Mouse (Mus musculus) CH12.LX (cell line): Measurements from ENCODE around the gene Ifit2. TPM values are rescaled to one million over a fixed set of nuclear protein-coding genes. Genes with fewer than 3 reads are reported as not detected.

Source experiments
- DNase-seq: peaks from one replicate; pipeline ENCODE4 v3.0.0-alpha.2; 2013; ENCODE audit errors: extremely low read depth
- H3K27ac ChIP-seq: 2 replicates; pipeline ENCODE4 v1.5.1; 2012; ENCODE audit warnings: low read depth, mild to moderate bottlenecking, control low read depth, moderate library complexity; ENCODE audit not compliant: insufficient read depth
- H3K27me3 ChIP-seq: replicated peaks from 2 replicates; pipeline ENCODE3; 2012; ENCODE audit warnings: inconsistent platforms
- H3K36me3 ChIP-seq, 2 experiments: replicated peaks in 1 of 2; 2 replicates each; pipeline versions ENCODE3 to v1.6.1; 2012; ENCODE audit warnings: inconsistent platforms in 1 of 2, low read length in 1 of 2, mild to moderate bottlenecking in 1 of 2, mixed read lengths in 1 of 2, moderate library complexity in 1 of 2; ENCODE audit not compliant: control insufficient read depth in 1 of 2, insufficient read depth in 1 of 2
- H3K4me1 ChIP-seq, 2 experiments: 2 replicates each; pipeline ENCODE4 v1.6.1; 2012; ENCODE audit warnings: inconsistent platforms in 1 of 2, moderate library complexity in 1 of 2; ENCODE audit not compliant: insufficient read depth in 2 of 2, control insufficient read depth in 1 of 2
- H3K4me2 ChIP-seq: 2 replicates; pipeline ENCODE4 v1.6.1; 2012; ENCODE audit warnings: low read depth, mild to moderate bottlenecking, control low read depth; ENCODE audit not compliant: poor library complexity, insufficient read depth, severe bottlenecking
- H3K4me3 ChIP-seq, 3 experiments: fragments of 150-350 bp in 1 of 3; sonication (generic) in 1 of 3; replicated peaks in 1 of 3; 2 replicates each; pipeline versions ENCODE3 to v1.5.1; 2011 to 2012; ENCODE audit warnings: low read depth in 2 of 3, low read length in 2 of 3, mild to moderate bottlenecking in 2 of 3, moderate library complexity in 2 of 3, control low read depth in 1 of 3, improper control_type of control experiment in 1 of 3, inconsistent platforms in 1 of 3, mixed read lengths in 1 of 3; ENCODE audit not compliant: poor library complexity in 1 of 3
- H3K79me2 ChIP-seq: replicated peaks from 2 replicates; pipeline ENCODE4 v1.6.1; 2012; ENCODE audit warnings: mild to moderate bottlenecking, moderate library complexity; ENCODE audit not compliant: control insufficient read depth, poor library complexity, insufficient read depth, severe bottlenecking; ENCODE audit errors: extremely low read depth
- H3K9ac ChIP-seq: 2 replicates; pipeline ENCODE4 v1.6.1; 2012; ENCODE audit warnings: low read depth, mild to moderate bottlenecking, control low read depth, moderate library complexity; ENCODE audit not compliant: insufficient read depth
- H3K9me3 ChIP-seq: replicated peaks from 2 replicates; pipeline ENCODE3; 2012; ENCODE audit warnings: low read length, inconsistent platforms, mixed read lengths
- BHLHE40 ChIP-seq: IDR thresholded peaks from 2 replicates; pipeline ENCODE4 v1.6.1; 2011; ENCODE audit warnings: mild to moderate bottlenecking, low read depth, low read length, improper control_type of control experiment
- CHD1 ChIP-seq: IDR thresholded peaks from 2 replicates; pipeline ENCODE4 v1.6.1; 2012; ENCODE audit warnings: low read depth, low read length, improper control_type of control experiment, inconsistent platforms
- CTCF ChIP-seq, 2 experiments: IDR thresholded peaks in 1 of 2; conservative IDR thresholded peaks in 1 of 2; 2 replicates each; pipeline ENCODE4 v1.5.1; 2011 to 2012; ENCODE audit warnings: low read depth in 2 of 2, low read length in 2 of 2, improper control_type of control experiment in 1 of 2, inconsistent platforms in 1 of 2, mild to moderate bottlenecking in 1 of 2, moderate library complexity in 1 of 2
- E2F4 ChIP-seq: IDR thresholded peaks from 2 replicates; pipeline ENCODE4 v1.6.1; 2011; ENCODE audit warnings: low read depth, low read length, improper control_type of control experiment; ENCODE audit not compliant: insufficient replicate concordance
- ELF1 ChIP-seq: IDR thresholded peaks from 2 replicates; pipeline ENCODE4 v1.6.1; 2014; ENCODE audit warnings: low read depth, mild to moderate bottlenecking, inconsistent platforms, low read length, improper control_type of control experiment
- EP300 ChIP-seq: IDR thresholded peaks from 2 replicates; pipeline ENCODE4 v1.6.1; 2011; ENCODE audit warnings: low read length, improper control_type of control experiment
- GABPA ChIP-seq: IDR thresholded peaks from 2 replicates; pipeline ENCODE4 v1.6.1; 2012; ENCODE audit warnings: low read depth, low read length, improper control_type of control experiment, inconsistent platforms; ENCODE audit not compliant: insufficient replicate concordance
- HCFC1 ChIP-seq: IDR thresholded peaks from 2 replicates; pipeline ENCODE4 v1.6.1; 2012; ENCODE audit warnings: low read depth, mild to moderate bottlenecking, inconsistent platforms, low read length, improper control_type of control experiment
- IRF4 ChIP-seq: IDR thresholded peaks from 2 replicates; pipeline ENCODE4 v1.6.1; 2014; ENCODE audit warnings: low read depth, mild to moderate bottlenecking, inconsistent platforms, low read length, improper control_type of control experiment
- MAFK ChIP-seq: IDR thresholded peaks from 2 replicates; pipeline ENCODE4 v1.6.1; 2011; ENCODE audit warnings: low read length, improper control_type of control experiment; ENCODE audit not compliant: insufficient replicate concordance
- MEF2A ChIP-seq: IDR thresholded peaks from 2 replicates; pipeline ENCODE4 v1.6.1; 2014; ENCODE audit warnings: low read depth, mild to moderate bottlenecking, inconsistent platforms, low read length, improper control_type of control experiment, borderline replicate concordance
- NRF1 ChIP-seq: IDR thresholded peaks from 2 replicates; pipeline ENCODE4 v1.6.1; 2014; ENCODE audit warnings: low read depth, mild to moderate bottlenecking, inconsistent platforms, low read length, improper control_type of control experiment, moderate library complexity
- POLR2A ChIP-seq: IDR thresholded peaks from 2 replicates; pipeline ENCODE4 v1.6.1; 2011; ENCODE audit warnings: low read depth, mild to moderate bottlenecking, improper control_type of control experiment, low read length
- RAD21 ChIP-seq: IDR thresholded peaks from 2 replicates; pipeline ENCODE4 v1.6.1; 2011; ENCODE audit warnings: low read depth, mild to moderate bottlenecking, low read length, improper control_type of control experiment, moderate library complexity
- SIN3A ChIP-seq: IDR thresholded peaks from 2 replicates; pipeline ENCODE4 v1.6.1; 2012; ENCODE audit warnings: low read length, improper control_type of control experiment, inconsistent platforms
- SMC3 ChIP-seq: IDR thresholded peaks from 2 replicates; pipeline ENCODE4 v1.6.1; 2011; ENCODE audit warnings: low read depth, low read length, improper control_type of control experiment
- TBP ChIP-seq: conservative IDR thresholded peaks from 2 replicates; pipeline ENCODE4 v1.6.1; 2011; ENCODE audit warnings: low read depth, low read length, improper control_type of control experiment
- TCF12 ChIP-seq: IDR thresholded peaks from 2 replicates; pipeline ENCODE4 v1.6.1; 2014; ENCODE audit warnings: low read depth, mild to moderate bottlenecking, inconsistent platforms, low read length, improper control_type of control experiment
- USF1 ChIP-seq: IDR thresholded peaks from 2 replicates; pipeline ENCODE4 v1.6.1; 2014; ENCODE audit warnings: low read depth, mild to moderate bottlenecking, inconsistent platforms, low read length, improper control_type of control experiment
- ZC3H11A ChIP-seq: IDR thresholded peaks from 2 replicates; pipeline ENCODE4 v1.6.1; 2012; ENCODE audit warnings: low read depth, mild to moderate bottlenecking, inconsistent platforms, low read length, improper control_type of control experiment
- ZMIZ1 ChIP-seq: IDR thresholded peaks from 2 replicates; pipeline ENCODE4 v1.6.1; 2012; ENCODE audit warnings: low read depth, mild to moderate bottlenecking, inconsistent platforms, low read length, improper control_type of control experiment
- dilution Hi-C: fragments of 300-500 bp; cut with MboI; formaldehyde crosslinking; loops from 2 replicates; pipeline ENCODE4 v1.14.3; 2020; ENCODE audit warnings: low sequenced_read_pairs; ENCODE audit not compliant: extremely low pct_unique_long_range_greater_than_20kb, extremely low pct_ligation_motif_present
- in situ Hi-C: fragments of 300-500 bp; cut with MboI; formaldehyde crosslinking; loops from 3 replicates; pipeline ENCODE4 v1.14.3; 2019; ENCODE audit warnings: low sequenced_read_pairs, low pct_ligation_motif_present, low pct_unique_long_range_greater_than_20kb, mixed read lengths
- polyA plus RNA-seq: library from polyadenylated mRNA; unstranded; fragments of >175 nt; gene quantifications from 2 replicates; pipeline ENCODE4 v1.2.1, GENCODE M21; 2012; ENCODE audit warnings: low read depth; ENCODE audit not compliant: insufficient read length
- total RNA-seq, 2 experiments: library from RNA; depleted of rRNA; stranded (reverse); fragments of 300-350 nt in 1 of 2; fragments of >200 nt in 1 of 2; gene quantifications; 2 replicates each; pipeline ENCODE4 v1.2.3; 2012 to 2014

Ifit2 gene
- 0.72 and 0.97 TPM in 2 replicates for total RNA-seq (2012; rRNA removed)
- total RNA-seq (2014; rRNA removed) = 8.8 and 10.1 TPM in 2 replicates
- 5.7 and 6.0 TPM in 2 replicates for polyA plus RNA-seq

DNA sequence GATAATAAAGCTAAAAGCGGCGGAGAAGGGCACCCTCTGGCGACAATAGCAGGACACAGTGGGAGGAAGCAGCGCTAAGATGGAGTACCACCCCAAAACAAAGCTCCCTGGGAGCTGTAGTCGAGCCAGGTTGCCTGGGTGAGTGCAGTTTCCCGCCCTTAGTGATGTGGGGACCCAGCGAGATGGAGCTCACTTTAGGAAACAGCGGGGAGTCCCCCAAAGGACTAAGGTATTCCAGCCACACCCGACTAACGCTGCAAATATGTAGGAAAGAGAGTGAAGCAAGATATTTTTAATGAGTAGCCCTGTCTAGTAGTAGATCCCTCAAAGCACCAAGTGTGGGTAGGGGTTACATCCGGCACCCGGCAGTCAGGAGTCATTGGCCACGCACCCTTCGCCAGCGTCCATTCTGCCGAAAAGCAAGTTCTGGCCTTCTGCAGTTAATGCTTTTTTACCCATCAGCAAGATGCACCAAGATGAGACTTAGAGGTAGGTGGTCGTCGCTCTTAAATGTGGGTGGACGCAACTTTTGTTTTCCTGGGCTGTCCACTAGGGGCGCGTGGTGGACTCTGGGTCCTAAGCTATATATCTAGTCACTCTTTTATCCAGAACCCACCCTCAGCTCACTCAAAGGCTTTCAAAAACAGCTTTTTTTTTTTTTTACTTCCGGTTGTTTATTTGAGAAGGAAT is at the start of gene Ifit2:
Gene Ifit2 (plus strand): TSS at position 161 of the 690 bp plus-strand sequence.
- dilution Hi-C loops = no loop called here
- peaks cover 0 to 26% of the 10 kb centered on the region in 2 experiments; a peak in 2 of 4 replicates for H3K4me1 ChIP-seq
- H3K9me3 ChIP-seq = peaks cover 5% of the 10 kb centered on the region
- in situ Hi-C loops = no loop called here
- H3K27ac ChIP-seq = no peak within 1 kb of the TSS
- peak within 1 kb of the TSS; percentile 35; the same call in 1 of the 2 replicates for H3K9ac ChIP-seq
- DNase-seq = peak; percentile 86
- peak within 1 kb of the TSS; percentile 37 to 70 (median 61) for H3K4me3 ChIP-seq
- TF ChIP-seq CHD1 (no peak), POLR2A (peak; percentile 41), ZC3H11A (0 out of 2 replicates have a peak, but pooled peaks have one; percentile 1), ZMIZ1 (no peak), CTCF (conservative IDR thresholded peaks at IDR 0.05 in 1 of 2, IDR thresholded peaks at IDR 0.05 in 1 of 2; ENCODE audit: low read depth in 2 of 2, low read length in 2 of 2) (peak; percentile 61 to 79), TCF12 (peak; percentile 22; the same call in 1 of the 2 replicates), IRF4 (0 out of 2 replicates have a peak, but pooled peaks have one; percentile 19), GABPA (no peak), HCFC1 (peak; percentile 84), TBP (peak; percentile 52; the same call in 1 of the 2 replicates), RAD21 (peak; percentile 61), EP300 (no peak), E2F4 (peak; percentile 88), SMC3 (peak; percentile 62), SIN3A (0 out of 2 replicates have a peak, but pooled peaks have one; percentile 25), BHLHE40 (no peak)
- H3K4me2 ChIP-seq = peak within 1 kb of the TSS; percentile 70
- peaks cover 0 to 3% of the 10 kb centered on the region in 2 experiments for H3K36me3 ChIP-seq
- no peaks in the 10 kb centered on the region for H3K27me3 ChIP-seq
- no peaks in the 10 kb centered on the region; the same call in 1 of the 2 replicates for H3K79me2 ChIP-seq

DNA sequence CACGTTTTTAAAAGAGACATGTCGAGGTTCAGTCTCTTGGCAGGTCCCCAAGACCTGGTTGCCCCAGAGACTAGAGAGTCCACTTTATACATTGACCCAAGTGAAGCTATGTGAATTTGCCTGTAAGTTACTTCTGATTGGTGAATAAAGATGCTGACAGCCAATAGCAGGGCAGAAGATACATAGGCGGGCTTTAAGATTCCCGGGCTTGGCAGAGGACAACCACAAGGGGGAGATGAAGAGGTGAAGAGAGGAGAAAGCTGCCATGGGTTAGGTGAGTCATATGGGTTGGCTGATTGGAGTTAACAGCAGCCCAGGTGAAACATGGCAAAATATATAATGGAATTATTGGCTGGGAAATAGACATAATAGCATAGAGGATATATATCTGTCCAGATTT is 49.7 kb upstream of the Ifit2 start:
- in situ Hi-C loops (no loop called here), dilution Hi-C loops (no loop called here)
- Histone ChIP-seq H3K4me1 (peaks cover 0 to 6% of the 10 kb centered on the region in 2 experiments; a peak in 1 of 4 replicates), H3K79me2 (no peaks in the 10 kb centered on the region), H3K9ac (no peak overlapping the region), H3K9me3 (no peaks in the 10 kb centered on the region), H3K4me2 (no peak overlapping the region), H3K27ac (no peak overlapping the region), H3K27me3 (no peaks in the 10 kb centered on the region), H3K36me3 (peaks cover 8 to 75% of the 10 kb centered on the region in 2 experiments), H3K4me3 (no peak overlapping the region)
- TF ChIP-seq MEF2A (peak; percentile 38; the same call in 1 of the 2 replicates), IRF4 (0 out of 2 replicates have a peak, but pooled peaks have one; percentile 13), HCFC1 (peak; percentile 31; the same call in 1 of the 2 replicates), NRF1 (no peak), SMC3 (peak; percentile 89), MAFK (no peak), CTCF (conservative IDR thresholded peaks at IDR 0.05 in 1 of 2, IDR thresholded peaks at IDR 0.05 in 1 of 2; ENCODE audit: low read depth in 2 of 2, low read length in 2 of 2) (peak; percentile 60 to 88), USF1 (no peak), E2F4 (peak; percentile 95), RAD21 (peak; percentile 70), ELF1 (peak; percentile 36; the same call in 1 of the 2 replicates)
- peak; percentile 90 for DNase-seq
